Comparison of ENCODE assay signal across 16 mouse cellular contexts in the genomic region with DNA sequence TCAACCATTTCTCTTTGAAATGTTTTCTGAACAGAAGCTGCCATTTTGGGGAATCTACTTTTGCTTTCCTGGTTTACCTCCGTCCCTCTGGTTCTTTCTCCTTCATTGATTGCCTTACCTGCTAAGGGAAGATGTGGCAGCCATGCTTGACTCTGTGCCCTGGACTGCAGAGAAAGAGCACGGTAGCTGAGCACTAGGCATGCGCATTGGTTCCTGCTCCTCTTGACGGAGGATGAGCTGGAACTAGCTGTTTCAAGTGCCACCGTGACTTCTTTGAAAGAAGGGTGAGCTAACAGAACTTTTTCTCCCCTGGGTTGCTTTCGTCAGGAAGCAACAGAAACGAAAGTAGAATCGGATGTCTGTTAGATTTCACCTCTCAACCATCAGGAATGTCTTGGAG.
"Had no signal": no experiment of that assay in that cellular context is flagged by ENCODE, and none has a peak within 500 bp of the region (broad histone marks: within the 10 kb centered on the region; RNA-seq: fewer than 3 reads in every experiment).

No protein-coding gene starts in this region.

- H3K9me3 ChIP-seq: neural tube, embryonic 13.5 days; neural tube, embryonic 15.5 days; stomach, embryonic 15.5 days had no signal

- H3K4me3 ChIP-seq: neural tube, embryonic 13.5 days; neural tube, embryonic 15.5 days; stomach, embryonic 15.5 days had no signal

- H3K27ac ChIP-seq: neural tube, embryonic 13.5 days; neural tube, embryonic 15.5 days; stomach, embryonic 15.5 days; stomach, postnatal 0 days had no signal

- H3K9ac ChIP-seq: neural tube, embryonic 13.5 days; neural tube, embryonic 15.5 days; stomach, embryonic 15.5 days had no signal

- H3K27me3 ChIP-seq: neural tube, embryonic 13.5 days; neural tube, embryonic 15.5 days; stomach, embryonic 15.5 days had no signal

- H3K4me2 ChIP-seq: neural tube, embryonic 13.5 days; neural tube, embryonic 15.5 days; stomach, embryonic 15.5 days had no signal

- H3K4me1 ChIP-seq: neural tube, embryonic 13.5 days; neural tube, embryonic 15.5 days; stomach, embryonic 15.5 days had no signal

- H3K36me3 ChIP-seq: neural tube, embryonic 13.5 days; neural tube, embryonic 15.5 days; stomach, embryonic 15.5 days had no signal

- DNase-seq: retina, postnatal 1 day; right cerebral cortex, adult 18-20 months; right cerebral cortex, postnatal 14 days; right cerebral cortex, postnatal 25 days; right cerebral cortex, postnatal 4 days; spleen, adult 18-20 months; thymus, adult 18-20 months; thymus, adult 2 months; thymus, postnatal 14 days; thymus, postnatal 25 days; thymus, postnatal 36 days; thymus, postnatal 4 days had no signal
